Mouse (Mus musculus) liver, embryonic 11.5 days (tissue): ENCODE measurements around the gene Plekhg2. TPM values are rescaled to one million over a fixed set of nuclear protein-coding genes. Genes with fewer than 3 reads are reported as not detected.

Experiments used
- ATAC-seq: fragments of 200-750 bp; cut with Nextera tagmentation; replicated peaks from 2 replicates; pipeline ENCODE4 v1.8.0; 2017; ENCODE audit warnings: moderate number of reproducible peaks, mild to moderate bottlenecking, moderate TSS enrichment, moderate library complexity; ENCODE audit not compliant: low FRiP score
- DNase-seq: peaks from one replicate; pipeline ENCODE4 v3.0.0-alpha.2; 2017; ENCODE audit warnings: low spot score
- H3K27ac ChIP-seq: fragments of 300-500 bp; sonication (generic); 2 replicates; pipeline ENCODE4 v1.5.1; 2014; ENCODE audit warnings: mild to moderate bottlenecking, low read depth, low read length, control low read depth
- H3K27me3 ChIP-seq: fragments of 300-500 bp; sonication (generic); replicated peaks from 2 replicates; pipeline ENCODE4 v1.6.1; 2014; ENCODE audit warnings: low read length, mixed read lengths; ENCODE audit not compliant: control insufficient read depth, insufficient read depth
- H3K36me3 ChIP-seq: fragments of 300-500 bp; sonication (generic); 2 replicates; pipeline ENCODE4 v1.6.1; 2014; ENCODE audit warnings: mild to moderate bottlenecking, low read length, moderate library complexity, mixed read lengths; ENCODE audit not compliant: control insufficient read depth, insufficient read depth
- H3K4me1 ChIP-seq: fragments of 300-500 bp; sonication (generic); replicated peaks from 2 replicates; pipeline ENCODE4 v1.6.1; 2014; ENCODE audit warnings: low read length, mixed read lengths; ENCODE audit not compliant: control insufficient read depth, insufficient read depth
- H3K4me2 ChIP-seq: fragments of 300-500 bp; sonication (generic); 2 replicates; pipeline ENCODE4 v1.6.1; 2014; ENCODE audit warnings: mild to moderate bottlenecking, control low read depth, moderate library complexity
- H3K4me3 ChIP-seq: fragments of 300-500 bp; sonication (generic); 2 replicates; pipeline ENCODE4 v1.5.1; 2014; ENCODE audit warnings: low read depth, low read length, control low read depth
- H3K9ac ChIP-seq: fragments of 300-500 bp; sonication (generic); 2 replicates; pipeline ENCODE4 v1.6.1; 2014; ENCODE audit warnings: low read depth, low read length, control low read depth
- H3K9me3 ChIP-seq: fragments of 300-500 bp; sonication (generic); 2 replicates; pipeline ENCODE4 v1.6.1; 2016; ENCODE audit warnings: low read length, inconsistent platforms, mixed read lengths; ENCODE audit not compliant: control insufficient read depth
- WGBS: fragments of 180-500 bp; shearing (Covaris S2); extraction: QIAGEN DNeasy Blood & Tissue Kit; methylation state at CpG from one replicate; pipeline ENCODE4 v1.1.7; 2014; 5-methylcytosine and 5-hydroxymethylcytosine counted together
- polyA plus RNA-seq: library from polyadenylated mRNA; unstranded; fragments of >200 nt; fragmentation: Nextera tagmentation; extraction: Ambion mirVana; gene quantifications from 2 replicates; pipeline ENCODE4 v1.2.1, GENCODE M21; 2014

The Plekhg2 gene
- polyA plus RNA-seq, 1 experiment from 2014 or later, result 34.4 TPM

DNA sequence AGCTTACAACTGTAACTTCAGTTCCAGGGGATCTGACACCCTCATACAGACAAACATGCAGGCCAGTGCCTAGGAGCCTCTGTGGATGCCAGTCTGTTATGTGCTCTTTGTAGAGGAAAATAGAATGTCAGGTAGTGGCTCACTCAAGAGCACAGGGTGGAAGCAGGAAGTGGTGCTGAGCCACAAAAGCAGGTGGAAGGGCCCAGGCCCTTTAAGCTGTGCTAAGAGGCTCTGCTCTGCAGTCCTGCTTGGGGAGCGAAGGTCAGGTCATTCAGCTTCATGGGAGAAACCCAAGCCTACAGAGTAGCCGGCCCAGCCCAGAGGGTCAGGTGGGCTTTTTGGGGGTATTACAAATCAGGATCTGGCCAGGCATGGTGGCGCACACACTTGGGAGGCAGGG, 17.2 kb downstream of the Plekhg2 start:
- peaks cover 21% of the 10 kb centered on the region for H3K4me1 ChIP-seq
- no peak for ATAC-seq
- H3K27me3 ChIP-seq, result no peaks in the 10 kb centered on the region
- no peak overlapping the region for H3K4me2 ChIP-seq
- no peak overlapping the region for H3K4me3 ChIP-seq
- H3K36me3 ChIP-seq, result peaks cover 35% of the 10 kb centered on the region
- no peak overlapping the region for H3K9ac ChIP-seq
- 84% methylated on average over 3 of the region's 3 CpGs for WGBS
- H3K9me3 ChIP-seq, result no peaks in the 10 kb centered on the region
- no peak overlapping the region for H3K27ac ChIP-seq
- DNase-seq, result no peak

DNA sequence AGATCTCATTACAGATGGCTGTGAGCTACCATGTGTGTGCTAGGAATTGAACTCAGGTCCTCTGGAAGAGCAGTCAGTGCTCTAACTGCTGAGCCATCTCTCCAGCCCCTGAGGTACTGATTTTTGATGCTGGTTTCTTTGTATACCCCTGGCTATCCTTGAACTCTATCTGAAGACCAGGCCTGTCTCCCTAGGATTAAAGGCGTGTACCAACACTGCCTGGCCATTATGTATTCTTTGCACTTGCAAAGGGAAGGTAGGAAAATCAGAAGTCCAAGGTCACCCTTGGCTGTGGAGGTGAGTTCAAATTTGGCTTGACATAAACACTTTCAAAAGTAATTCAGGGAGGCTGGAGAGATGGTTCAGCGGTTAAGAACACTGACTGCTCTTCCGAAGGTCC, 17.8 kb downstream of the Plekhg2 start:
- Histone ChIP-seq H3K9ac (no peak overlapping the region), H3K27ac (no peak overlapping the region), H3K36me3 (peaks cover 32% of the 10 kb centered on the region), H3K4me3 (no peak overlapping the region), H3K4me1 (peaks cover 25% of the 10 kb centered on the region), H3K9me3 (no peaks in the 10 kb centered on the region), H3K27me3 (no peaks in the 10 kb centered on the region), H3K4me2 (no peak overlapping the region)
- DNase-seq (no peak), ATAC-seq (no peak)
- WGBS, result 92% methylated on average over 3 of the region's 3 CpGs

DNA sequence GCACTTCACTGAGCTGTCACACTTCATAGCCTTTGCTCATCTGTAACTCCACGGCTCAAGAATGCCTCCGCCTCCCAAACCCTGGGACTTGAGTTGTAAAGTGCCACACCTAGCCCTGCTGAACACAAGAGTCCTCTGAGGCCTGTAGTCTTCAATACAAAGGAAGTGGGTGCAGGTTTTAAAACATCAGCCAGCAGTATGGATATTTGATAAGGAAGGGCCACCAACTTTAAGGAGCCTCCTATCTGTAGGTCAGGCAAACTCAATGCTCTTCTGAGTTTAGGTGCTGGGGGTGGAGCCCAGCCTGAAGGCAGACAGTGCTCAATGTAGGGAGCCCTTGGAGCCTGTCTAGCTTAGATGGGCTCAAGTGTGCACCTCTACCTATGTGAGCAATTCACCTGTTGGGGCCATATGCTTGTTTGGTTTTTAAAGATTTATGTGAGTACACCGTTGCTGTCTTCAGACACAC, 18.3 kb downstream of the Plekhg2 start:
- DNase-seq, result no peak
- H3K27ac ChIP-seq, result no peak overlapping the region
- no peak overlapping the region for H3K4me2 ChIP-seq
- no peak overlapping the region for H3K9ac ChIP-seq
- H3K4me3 ChIP-seq, result no peak overlapping the region
- no peak for ATAC-seq
- H3K9me3 ChIP-seq, result no peaks in the 10 kb centered on the region
- H3K36me3 ChIP-seq, result peaks cover 32% of the 10 kb centered on the region
- no peaks in the 10 kb centered on the region for H3K27me3 ChIP-seq
- H3K4me1 ChIP-seq, result peaks cover 30% of the 10 kb centered on the region
- 78% methylated on average over 3 of the region's 3 CpGs for WGBS

DNA sequence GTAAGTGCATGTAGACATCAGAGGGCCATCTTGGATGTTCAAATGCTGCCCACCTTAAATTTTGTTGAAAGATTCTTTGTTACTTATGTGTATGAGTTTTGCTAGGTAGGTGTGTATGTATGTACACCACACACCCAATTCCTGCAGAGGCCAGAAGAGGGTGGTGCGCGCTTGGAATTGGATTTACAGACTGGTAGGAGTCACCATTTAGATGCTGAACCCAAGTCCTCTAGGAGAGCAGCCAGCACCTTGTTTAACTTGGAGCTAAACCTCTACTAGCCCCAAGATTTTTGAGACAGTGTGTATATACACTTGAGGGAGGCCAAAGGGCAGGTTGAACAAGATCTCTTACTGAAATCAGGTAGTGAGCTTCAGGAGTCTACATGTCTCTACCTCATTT, 19.1 kb downstream of the Plekhg2 start:
- Histone ChIP-seq H3K27me3 (no peaks in the 10 kb centered on the region), H3K4me2 (no peak overlapping the region), H3K4me1 (peaks cover 32% of the 10 kb centered on the region), H3K9ac (no peak overlapping the region), H3K27ac (peak overlapping the region; percentile 25; the same call in 1 of the 2 replicates), H3K36me3 (peaks cover 32% of the 10 kb centered on the region), H3K9me3 (no peaks in the 10 kb centered on the region), H3K4me3 (no peak overlapping the region)
- no peak for DNase-seq
- WGBS, result 93% methylated on average over 2 of the region's 2 CpGs
- ATAC-seq, result no peak

DNA sequence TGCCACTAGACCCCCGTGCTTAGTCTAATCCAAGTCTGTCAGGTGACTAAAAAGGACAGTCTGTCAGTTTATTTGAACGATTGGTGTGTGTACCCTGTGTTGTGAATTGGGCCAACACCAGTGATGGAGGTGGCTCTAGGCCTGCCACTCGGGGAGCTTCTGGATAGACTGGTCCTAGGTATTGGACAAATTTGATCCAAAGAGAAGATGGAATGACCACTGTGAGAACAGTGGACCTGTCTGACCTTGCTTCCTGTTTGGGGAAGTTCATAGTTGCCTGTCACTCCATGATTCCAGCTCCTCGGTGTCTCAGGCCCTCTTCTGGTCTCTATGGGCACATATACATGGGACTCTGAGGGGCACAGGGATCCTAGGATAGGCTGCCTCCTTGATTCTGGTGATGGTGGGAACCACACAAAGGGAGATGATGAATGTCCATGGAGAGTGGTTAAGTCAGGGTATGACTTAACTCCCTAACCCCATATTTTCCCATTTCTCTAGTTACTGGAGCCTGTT, 20.7 kb downstream of the Plekhg2 start:
- Histone ChIP-seq H3K27me3 (no peaks in the 10 kb centered on the region), H3K36me3 (peaks cover 32% of the 10 kb centered on the region)
- no peak for ATAC-seq

DNA sequence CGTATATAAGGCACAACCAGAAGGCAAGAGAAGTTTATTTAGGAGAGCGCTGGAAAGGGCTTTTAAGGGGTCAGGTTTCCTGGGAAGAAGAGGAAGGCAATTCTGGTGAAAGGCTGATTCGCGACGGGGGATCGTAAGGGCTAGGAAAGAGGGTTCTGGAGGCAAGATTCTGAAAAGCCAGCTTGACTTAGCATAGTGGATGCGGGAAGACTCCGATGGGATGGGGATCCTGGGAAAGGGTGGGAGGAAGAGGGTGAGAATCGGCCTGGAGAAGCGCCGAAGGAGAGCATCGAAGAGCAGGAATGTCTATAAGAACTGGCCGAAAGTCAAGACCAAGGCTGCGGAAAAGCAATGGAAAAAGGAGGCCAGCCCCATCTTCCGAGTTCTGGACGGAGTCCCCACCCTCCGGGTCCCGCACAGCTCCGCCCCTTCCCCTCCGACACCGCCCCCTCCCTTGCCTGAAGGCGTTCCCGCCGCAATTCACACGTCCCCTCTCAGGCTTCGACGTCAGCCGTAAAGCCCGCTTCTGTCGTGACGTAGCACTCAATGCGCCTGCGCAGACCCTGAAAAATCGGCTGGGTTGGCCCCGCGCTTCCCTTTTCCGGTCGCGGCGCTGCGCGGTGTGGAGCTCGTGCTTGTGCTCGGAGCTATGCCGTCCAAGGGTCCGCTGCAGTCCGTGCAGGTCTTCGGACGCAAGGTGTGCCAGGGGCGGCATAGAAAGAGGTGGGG, 22.1 kb downstream of the Plekhg2 start, which contains the start of gene Rps16:
Gene Rps16 (plus strand): TSS at position 498 of the 729 bp plus-strand sequence.
- ATAC-seq, result peak; percentile 92

More for the DNA sequence above, 20.7 kb downstream of the Plekhg2 start:
- Histone ChIP-seq H3K4me2 (peak overlapping the region; percentile 95), H3K4me3 (peak overlapping the region; percentile 96), H3K27ac (peak overlapping the region; percentile 89), H3K9ac (peak overlapping the region; percentile 100), H3K4me1 (peaks cover 22% of the 10 kb centered on the region), H3K9me3 (no peaks in the 10 kb centered on the region)
- no peak for DNase-seq
- WGBS, result 26% methylated on average over 4 of the region's 4 CpGs

DNA sequence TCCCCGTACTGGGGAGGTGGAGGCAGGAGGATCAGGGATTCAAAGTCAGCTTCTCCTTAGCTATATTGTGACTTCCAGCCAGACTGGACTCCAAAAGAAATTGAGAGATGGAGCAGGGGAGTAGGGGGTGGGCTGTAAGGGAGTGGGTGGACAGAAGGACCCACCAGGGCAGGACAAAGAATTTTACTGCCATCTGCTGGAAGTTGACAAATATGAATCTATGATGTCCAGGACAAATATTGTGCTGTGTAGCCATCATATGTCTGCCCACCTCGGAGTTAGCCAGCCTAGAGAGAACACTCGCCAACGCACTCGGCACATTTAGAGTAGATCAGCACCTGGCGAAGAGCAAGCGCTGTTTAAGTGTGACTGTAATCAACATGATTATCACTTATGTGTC, 23.8 kb downstream of the Plekhg2 start:
- peak overlapping the region; percentile 12; the same call in 1 of the 2 replicates for H3K4me2 ChIP-seq
- H3K9ac ChIP-seq, result no peak overlapping the region
- no peaks in the 10 kb centered on the region for H3K27me3 ChIP-seq
- H3K9me3 ChIP-seq, result no peaks in the 10 kb centered on the region
- 80% methylated on average over 7 of the region's 7 CpGs for WGBS
- no peak overlapping the region for H3K27ac ChIP-seq
- ATAC-seq (no peak), DNase-seq (no peak)
- peaks cover 21% of the 10 kb centered on the region for H3K4me1 ChIP-seq
- no peak overlapping the region for H3K4me3 ChIP-seq
- peaks cover 22% of the 10 kb centered on the region for H3K36me3 ChIP-seq

More for the DNA sequence above, 22.1 kb downstream of the Plekhg2 start, which contains the start of gene Rps16:
- peak; percentile 95 for DNase-seq
- H3K9ac ChIP-seq, result peak within 1 kb of the TSS; percentile 100
- H3K9me3 ChIP-seq, result no peaks in the 10 kb centered on the region
- H3K36me3 ChIP-seq, result peaks cover 32% of the 10 kb centered on the region
- peak within 1 kb of the TSS; percentile 95 for H3K4me2 ChIP-seq
- no peaks in the 10 kb centered on the region for H3K27me3 ChIP-seq
- peak within 1 kb of the TSS; percentile 89 for H3K27ac ChIP-seq
- WGBS, result under 1% methylated on average over 50 of the region's 50 CpGs
- peak within 1 kb of the TSS; percentile 96 for H3K4me3 ChIP-seq
- peaks cover 22% of the 10 kb centered on the region for H3K4me1 ChIP-seq

DNA sequence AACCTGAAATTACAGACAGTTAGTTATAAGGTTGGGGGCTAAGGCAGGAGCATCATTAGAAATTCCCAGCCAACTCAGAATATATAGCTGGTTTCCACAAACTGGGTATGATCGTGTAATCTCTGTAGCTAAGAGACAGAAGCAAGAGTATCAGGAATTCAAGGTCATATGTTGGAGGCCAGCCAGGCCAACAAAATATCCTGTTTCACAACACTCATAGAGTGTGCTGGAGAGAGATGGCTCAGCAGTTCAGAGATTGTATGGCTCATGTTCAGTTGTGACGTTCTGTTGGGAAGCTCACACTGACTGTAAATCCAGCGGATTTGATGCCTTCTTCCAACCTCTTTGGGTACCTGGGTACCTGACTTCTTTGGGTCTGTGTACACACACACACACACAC, 24.7 kb downstream of the Plekhg2 start:
- Histone ChIP-seq H3K4me1 (peaks cover 17% of the 10 kb centered on the region), H3K27ac (no peak overlapping the region), H3K36me3 (peaks cover 13% of the 10 kb centered on the region), H3K27me3 (no peaks in the 10 kb centered on the region), H3K9me3 (no peaks in the 10 kb centered on the region), H3K4me2 (no peak overlapping the region), H3K9ac (no peak overlapping the region), H3K4me3 (no peak overlapping the region)
- no peak for DNase-seq
- WGBS, result 74% methylated on average over 3 of the region's 3 CpGs
- no peak for ATAC-seq
